Mouse (Mus musculus) heart, postnatal 0 days (tissue): ENCODE measurements at regions not wholly inside any gene's neighbourhood (a gene's known extent, or its start where the extent isn't known, plus 50 kb on each side); places are given as distances from the start of the nearest gene placed in this dataset.

Experiments used
- ATAC-seq: fragments of 200-750 bp; cut with Nextera tagmentation; 2 replicates; pipeline ENCODE4 v1.8.0; 2017; ENCODE audit warnings: low read depth, moderate number of reproducible peaks, moderate library complexity; ENCODE audit not compliant: insufficient read depth
- DNase-seq: peaks from one replicate; pipeline ENCODE4 v3.0.0-alpha.2; 2016; ENCODE audit warnings: low spot score
- H3K27ac ChIP-seq: fragments of 300-500 bp; sonication (generic); 2 replicates; pipeline ENCODE4 v1.5.1; 2014; ENCODE audit warnings: low read depth, mild to moderate bottlenecking
- H3K27me3 ChIP-seq: fragments of 300-500 bp; sonication (generic); 2 replicates; pipeline ENCODE4 v1.6.1; 2014; ENCODE audit warnings: low read length, mixed read lengths; ENCODE audit not compliant: control insufficient read depth, insufficient read depth
- H3K36me3 ChIP-seq: fragments of 300-500 bp; sonication (generic); replicated peaks from 2 replicates; pipeline ENCODE4 v1.6.1; 2014; ENCODE audit warnings: low read length, mixed read lengths; ENCODE audit not compliant: control insufficient read depth, insufficient read depth
- H3K4me1 ChIP-seq: fragments of 300-500 bp; sonication (generic); 2 replicates; pipeline ENCODE4 v1.6.1; 2014; ENCODE audit warnings: antibody characterized with exemption; ENCODE audit not compliant: control insufficient read depth, insufficient read depth
- H3K4me2 ChIP-seq: fragments of 300-500 bp; sonication (generic); 2 replicates; pipeline ENCODE4 v1.6.1; 2014; ENCODE audit warnings: low read depth, mild to moderate bottlenecking, low read length, moderate library complexity
- H3K4me3 ChIP-seq: fragments of 300-500 bp; sonication (generic); 2 replicates; pipeline ENCODE4 v1.5.1; 2014; ENCODE audit warnings: low read depth, low read length
- H3K9ac ChIP-seq: fragments of 300-500 bp; sonication (generic); replicated peaks from 2 replicates; pipeline ENCODE4 v1.6.1; 2014; ENCODE audit warnings: low read depth, low read length, mixed read lengths
- H3K9me3 ChIP-seq: fragments of 300-500 bp; sonication (generic); replicated peaks from 2 replicates; pipeline ENCODE4 v1.6.1; 2016; ENCODE audit warnings: low read length; ENCODE audit not compliant: control insufficient read depth
- CTCF ChIP-seq: IDR thresholded peaks from 2 replicates; pipeline ENCODE4 v1.5.1; 2016; ENCODE audit warnings: antibody characterized with exemption, control low read depth, low read depth
- EP300 ChIP-seq: IDR thresholded peaks from 2 replicates; pipeline ENCODE4 v1.6.1; 2016; ENCODE audit warnings: antibody characterized with exemption, low read depth
- WGBS: fragments of 180-500 bp; shearing (Covaris S2); extraction: QIAGEN DNeasy Blood & Tissue Kit; methylation state at CpG from one replicate; pipeline ENCODE4 v1.1.7; 2014; 5-methylcytosine and 5-hydroxymethylcytosine counted together

DNA sequence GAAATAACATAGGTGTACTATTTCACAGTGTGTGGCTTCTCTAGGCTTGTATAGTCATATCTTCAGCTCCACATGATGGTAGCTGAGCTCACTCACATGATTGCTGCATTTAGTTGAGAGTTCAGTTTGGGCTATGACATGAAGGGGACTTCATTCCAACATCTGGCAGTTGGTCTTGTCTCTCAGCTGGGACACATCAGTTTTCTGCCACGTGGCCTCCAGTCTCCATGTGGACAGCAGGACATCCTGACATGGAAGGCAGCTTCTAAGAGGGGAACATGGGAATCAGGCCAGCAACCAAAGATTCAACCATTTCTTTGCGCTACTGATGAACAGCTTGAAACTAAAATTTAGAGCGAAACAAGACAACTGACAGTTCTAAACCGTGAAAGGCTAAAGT is 121.2 kb upstream of the Slc44a1 start:
- WGBS = 82% methylated on average over 4 of the region's 4 CpGs
- Histone ChIP-seq H3K36me3 (no peaks in the 10 kb centered on the region), H3K4me3 (no peak overlapping the region), H3K4me1 (no peaks in the 10 kb centered on the region), H3K27ac (no peak overlapping the region), H3K27me3 (no peaks in the 10 kb centered on the region), H3K4me2 (no peak overlapping the region), H3K9ac (no peak overlapping the region), H3K9me3 (no peaks in the 10 kb centered on the region)
- DNase-seq (no peak), ATAC-seq (no peak)
- no peak for TF ChIP-seq EP300
- TF ChIP-seq CTCF = no peak

DNA sequence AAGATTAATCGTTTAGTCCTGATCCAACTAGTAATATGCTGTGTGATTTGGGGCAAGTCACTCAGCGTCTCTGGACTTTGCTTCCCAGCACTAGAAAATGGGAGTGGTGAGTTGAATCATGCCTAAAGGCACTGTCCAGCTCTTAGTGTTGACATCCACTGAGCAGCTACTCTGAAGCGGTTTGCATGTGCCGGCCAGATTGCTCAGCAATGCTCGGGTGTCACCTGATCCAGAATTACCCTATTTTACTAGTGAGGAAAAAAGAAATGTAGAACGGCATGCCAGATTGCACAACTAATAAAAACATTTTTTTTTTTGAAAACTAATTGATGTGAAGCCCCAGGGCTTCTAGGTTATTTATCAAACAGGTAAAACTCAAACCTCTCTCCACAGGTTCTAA is 122.0 kb upstream of the Slc44a1 start:
- Histone ChIP-seq H3K4me3 (no peak overlapping the region), H3K36me3 (no peaks in the 10 kb centered on the region), H3K9me3 (no peaks in the 10 kb centered on the region), H3K9ac (no peak overlapping the region), H3K4me2 (no peak overlapping the region), H3K4me1 (no peaks in the 10 kb centered on the region), H3K27ac (no peak overlapping the region), H3K27me3 (no peaks in the 10 kb centered on the region)
- no peak for DNase-seq
- TF ChIP-seq CTCF (no peak), EP300 (no peak)
- WGBS = 62% methylated on average over 6 of the region's 6 CpGs
- no peak for ATAC-seq

DNA sequence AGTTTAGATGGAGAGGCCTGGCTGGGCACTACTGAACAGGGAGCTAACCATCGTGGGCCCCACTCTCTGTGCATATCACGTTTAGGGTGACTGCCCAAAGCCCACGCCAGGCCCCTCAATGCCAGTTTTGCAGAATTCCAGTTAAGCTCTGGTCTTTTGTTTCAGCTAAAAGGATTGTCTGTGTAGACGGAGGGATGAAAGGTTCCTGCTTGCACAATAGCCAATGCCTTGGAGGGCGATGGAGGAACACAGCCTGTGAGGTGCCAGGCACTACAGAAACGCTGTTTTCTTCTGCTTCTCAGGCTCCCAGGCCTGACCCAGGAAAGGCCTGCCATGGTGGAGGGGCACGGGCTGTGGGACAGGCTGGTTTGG is 122.8 kb upstream of the Slc44a1 start:
- H3K4me2 ChIP-seq = no peak overlapping the region
- no peaks in the 10 kb centered on the region for H3K9me3 ChIP-seq
- no peak overlapping the region for H3K27ac ChIP-seq
- H3K4me1 ChIP-seq = no peaks in the 10 kb centered on the region
- ATAC-seq (no peak), DNase-seq (no peak)
- H3K27me3 ChIP-seq = no peaks in the 10 kb centered on the region
- no peak overlapping the region for H3K4me3 ChIP-seq
- no peak for TF ChIP-seq CTCF
- no peak for TF ChIP-seq EP300
- H3K9ac ChIP-seq = no peak overlapping the region
- 82% methylated on average over 7 of the region's 7 CpGs for WGBS
- no peaks in the 10 kb centered on the region for H3K36me3 ChIP-seq

DNA sequence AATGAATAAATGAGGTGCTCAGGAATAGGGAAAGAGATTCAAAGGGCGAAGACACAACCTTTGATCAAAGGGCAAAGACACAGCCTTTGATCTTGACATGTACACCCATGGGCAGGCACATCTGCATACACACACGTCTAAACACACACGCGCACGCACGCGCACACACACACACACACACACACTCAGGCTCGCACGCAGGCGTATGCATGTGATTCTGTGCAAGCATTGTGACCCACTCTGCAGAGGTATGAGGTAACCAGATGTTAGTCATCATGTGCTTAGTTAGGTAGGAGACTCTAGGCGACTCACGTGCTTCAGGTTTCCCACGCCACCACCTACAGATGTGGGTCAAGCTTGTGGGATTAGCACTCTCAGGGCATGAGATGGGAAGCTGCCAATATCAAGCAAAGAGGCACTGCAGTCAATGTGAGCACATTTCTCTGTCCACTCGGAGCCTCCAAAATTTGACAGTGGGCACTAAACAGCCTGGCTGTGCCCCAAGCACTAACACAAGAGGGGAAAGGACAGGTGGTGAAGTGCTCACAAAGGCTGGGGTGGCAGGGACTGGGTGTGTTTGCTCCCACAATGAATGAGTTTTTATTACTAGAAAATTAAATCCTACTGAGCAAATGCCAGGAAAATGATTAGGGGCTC is 123.3 kb upstream of the Slc44a1 start:
- H3K9ac ChIP-seq = no peak overlapping the region
- TF ChIP-seq EP300 = no peak
- TF ChIP-seq CTCF = no peak
- H3K4me1 ChIP-seq = no peaks in the 10 kb centered on the region
- H3K36me3 ChIP-seq = no peaks in the 10 kb centered on the region
- DNase-seq (no peak), ATAC-seq (no peak)
- WGBS = 89% methylated on average over 14 of the region's 14 CpGs
- H3K9me3 ChIP-seq = no peaks in the 10 kb centered on the region
- H3K27ac ChIP-seq = no peak overlapping the region
- H3K4me3 ChIP-seq = no peak overlapping the region
- H3K27me3 ChIP-seq = no peaks in the 10 kb centered on the region
- H3K4me2 ChIP-seq = no peak overlapping the region

DNA sequence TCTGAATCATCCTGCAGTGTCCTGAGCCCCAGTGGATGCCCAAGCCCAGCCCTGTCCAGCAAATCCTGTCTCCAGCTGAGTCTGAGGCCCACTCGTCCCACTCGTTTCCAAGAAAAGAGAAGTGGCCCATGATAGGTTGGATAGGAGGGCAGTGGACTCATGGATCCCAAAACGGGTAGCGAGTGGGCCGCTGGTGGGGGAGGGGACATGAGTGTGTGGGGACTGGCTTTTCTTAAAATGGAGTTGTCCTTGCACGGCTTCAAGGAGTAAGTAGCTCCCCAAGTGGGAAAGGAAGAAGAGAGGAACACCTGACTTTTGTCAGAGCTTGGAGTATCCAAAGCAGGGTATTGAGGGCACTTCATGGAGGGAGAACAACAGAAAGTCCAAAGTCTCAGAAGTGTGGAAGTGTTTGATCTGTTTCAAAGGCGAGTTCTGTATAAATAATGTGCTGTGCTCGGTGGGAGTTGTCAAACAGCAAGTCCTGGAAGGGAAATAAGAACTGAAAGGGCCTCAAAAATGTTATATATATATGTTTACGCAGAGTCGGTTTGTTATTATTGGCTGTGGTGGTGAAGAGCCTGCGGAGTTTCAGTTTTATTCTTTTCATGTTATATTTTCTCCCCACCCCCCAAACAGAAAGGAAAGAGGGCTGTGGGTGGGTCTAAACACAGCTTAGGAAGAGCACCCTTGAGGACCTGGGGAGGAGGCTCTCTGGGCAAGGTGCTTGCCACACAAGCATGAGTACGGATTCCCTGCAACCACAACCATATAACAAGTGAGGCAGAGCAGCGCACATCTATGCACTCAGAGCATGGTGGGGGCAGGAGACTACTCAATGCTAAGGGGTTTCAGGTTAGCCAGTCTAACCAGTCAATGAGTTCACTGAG is 124.1 kb upstream of the Slc44a1 start:
- no peak overlapping the region for H3K9ac ChIP-seq
- no peak overlapping the region for H3K4me3 ChIP-seq
- 74% methylated on average over 13 of the region's 13 CpGs for WGBS
- H3K27ac ChIP-seq = peak overlapping the region; percentile 2; the same call in 1 of the 2 replicates
- H3K4me1 ChIP-seq = no peaks in the 10 kb centered on the region
- H3K4me2 ChIP-seq = no peak overlapping the region
- H3K9me3 ChIP-seq = no peaks in the 10 kb centered on the region
- no peaks in the 10 kb centered on the region for H3K36me3 ChIP-seq
- TF ChIP-seq CTCF = no peak
- TF ChIP-seq EP300 = no peak
- H3K27me3 ChIP-seq = no peaks in the 10 kb centered on the region
- no peak for DNase-seq
- ATAC-seq = no peak
